Mouse (Mus musculus): ENCODE data around the gene Chst3. TPM values are rescaled to one million over a fixed set of nuclear protein-coding genes. Genes with fewer than 3 reads are reported as not detected.

Gene Chst3
- total and polyA plus RNA-seq, 2 experiments from 2014 or later: 0.89 to 5.5 TPM

DNA sequence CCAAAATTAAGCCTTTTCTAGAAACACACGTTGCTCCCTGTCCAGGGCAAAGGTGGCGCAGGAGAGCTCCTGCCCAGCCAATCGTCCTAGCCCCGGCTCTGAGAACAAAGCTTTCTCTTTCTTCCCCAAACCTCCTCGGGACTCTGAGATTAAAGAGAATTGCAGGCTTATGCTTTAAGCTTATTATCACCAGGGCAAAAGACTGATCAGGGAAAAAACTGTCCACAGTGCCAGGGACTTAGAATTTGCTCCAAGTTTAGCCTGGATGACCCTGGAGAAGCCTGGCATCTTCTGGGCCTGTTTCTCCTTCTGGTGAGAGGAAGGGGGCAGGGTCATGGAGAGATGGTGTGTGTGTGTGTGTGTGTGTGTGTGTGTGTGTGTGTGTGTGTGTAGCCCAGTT is 42.5 kb upstream of the Chst3 start:
- 23% methylated on average over 5 of the region's 5 CpGs for WGBS
- no peak for DNase-seq (ENCODE audit: low spot score)
- H3K4me2 ChIP-seq (ENCODE audit: low read depth, low read length, poor library complexity, severe bottlenecking): no peak overlapping the region
- no peak overlapping the region for H3K27ac ChIP-seq (ENCODE audit: low read depth, low read length)
- H3K9me3 ChIP-seq (ENCODE audit: low read length): no peaks in the 10 kb centered on the region
- no peak for ATAC-seq (ENCODE audit: low FRiP score)
- no peak overlapping the region for H3K9ac ChIP-seq (replicated peaks; ENCODE audit: low read length, poor library complexity, severe bottlenecking)
- no peak overlapping the region for H3K4me3 ChIP-seq (ENCODE audit: low read depth, low read length)
- H3K4me1 ChIP-seq (ENCODE audit: insufficient read depth, low read length): no peaks in the 10 kb centered on the region
- H3K36me3 ChIP-seq (ENCODE audit: insufficient read depth, low read length): no peaks in the 10 kb centered on the region
- H3K27me3 ChIP-seq (ENCODE audit: insufficient read depth, low read length): no peaks in the 10 kb centered on the region
- no peak; the same call in 1 of the 2 replicates for TF ChIP-seq CTCF (IDR thresholded peaks at IDR 0.05)

DNA sequence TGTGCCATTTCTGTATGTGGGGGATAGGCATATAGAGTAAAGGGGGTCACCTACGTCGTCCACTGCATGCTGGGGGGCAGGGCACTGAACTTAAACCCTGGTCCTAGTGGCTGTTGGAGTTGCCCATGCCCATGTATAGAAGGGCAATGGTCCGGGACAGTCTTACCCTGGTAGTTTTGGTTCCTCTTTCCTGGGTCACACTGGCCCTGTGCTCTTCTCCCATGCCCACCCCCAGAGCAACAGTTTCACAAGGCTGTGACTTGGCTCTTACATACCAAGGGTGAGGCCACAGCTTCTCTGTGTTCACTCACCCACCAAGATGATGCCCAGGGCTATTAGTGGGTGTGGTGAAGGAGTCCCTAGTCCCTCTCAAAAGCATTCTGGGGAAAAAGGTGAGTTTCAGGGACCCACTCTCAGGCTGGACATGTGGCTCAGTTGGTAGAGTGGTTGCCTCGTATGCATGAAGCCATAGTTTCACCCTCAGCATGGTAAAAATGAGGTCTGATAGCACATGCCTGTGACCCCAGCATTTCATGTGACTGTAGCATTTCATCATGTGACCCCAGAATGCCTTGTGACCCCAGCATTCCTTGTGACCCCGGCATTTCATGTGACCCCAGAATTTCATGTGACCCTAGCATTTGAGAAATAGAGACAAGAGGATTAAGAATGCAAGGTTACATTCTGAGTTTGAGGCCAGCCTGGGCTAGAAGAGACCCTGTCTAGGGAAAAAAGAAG is 41.7 kb upstream of the Chst3 start:
- no peak for TF ChIP-seq CTCF (IDR thresholded peaks at IDR 0.05)
- Histone ChIP-seq H3K36me3 (ENCODE audit: insufficient read depth, low read length) (no peaks in the 10 kb centered on the region), H3K9me3 (ENCODE audit: low read length) (no peaks in the 10 kb centered on the region), H3K4me1 (ENCODE audit: insufficient read depth, low read length) (no peaks in the 10 kb centered on the region), H3K9ac (replicated peaks; ENCODE audit: low read length, poor library complexity, severe bottlenecking) (no peak overlapping the region), H3K27ac (ENCODE audit: low read depth, low read length) (no peak overlapping the region), H3K27me3 (ENCODE audit: insufficient read depth, low read length) (no peaks in the 10 kb centered on the region), H3K4me2 (ENCODE audit: low read depth, low read length, poor library complexity, severe bottlenecking) (no peak overlapping the region), H3K4me3 (ENCODE audit: low read depth, low read length) (no peak overlapping the region)
- DNase-seq (ENCODE audit: low spot score): no peak
- WGBS: 85% methylated on average over 5 of the region's 5 CpGs
- no peak for ATAC-seq (ENCODE audit: low FRiP score)

DNA sequence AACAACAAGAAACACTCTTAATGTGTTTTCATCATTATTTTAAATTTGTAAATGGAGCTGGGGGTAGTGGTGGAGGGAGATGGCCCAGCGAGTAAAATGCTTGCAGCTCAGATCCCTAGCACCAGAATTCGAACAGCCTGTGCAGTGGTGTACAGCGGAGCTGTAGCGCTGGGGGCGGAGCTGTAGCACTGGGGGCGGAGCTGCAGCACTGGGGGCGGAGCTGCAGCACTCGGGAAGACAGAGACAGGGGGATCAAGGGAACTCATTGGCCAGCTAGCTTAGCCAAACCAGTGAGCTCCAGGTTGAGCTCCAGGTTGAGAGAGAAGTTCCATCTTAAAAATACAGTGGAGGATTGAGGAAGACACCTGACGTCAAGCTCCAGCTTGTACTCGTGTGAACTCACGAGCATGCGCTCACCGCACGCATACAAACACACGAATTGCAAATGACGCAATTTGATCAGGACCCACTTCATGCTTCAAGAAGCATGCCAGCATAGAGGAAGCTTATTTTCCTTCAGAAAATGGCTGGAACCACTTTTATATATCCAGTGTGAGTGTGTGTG is 38.3 kb upstream of the Chst3 start:
- Histone ChIP-seq H3K4me2 (ENCODE audit: low read depth, low read length, poor library complexity, severe bottlenecking) (no peak overlapping the region), H3K4me3 (ENCODE audit: low read depth, low read length) (no peak overlapping the region), H3K4me1 (ENCODE audit: insufficient read depth, low read length) (no peaks in the 10 kb centered on the region), H3K9ac (replicated peaks; ENCODE audit: low read length, poor library complexity, severe bottlenecking) (no peak overlapping the region), H3K36me3 (ENCODE audit: insufficient read depth, low read length) (no peaks in the 10 kb centered on the region), H3K9me3 (ENCODE audit: low read length) (no peaks in the 10 kb centered on the region), H3K27me3 (ENCODE audit: insufficient read depth, low read length) (no peaks in the 10 kb centered on the region), H3K27ac (ENCODE audit: low read depth, low read length) (no peak overlapping the region)
- no peak for TF ChIP-seq CTCF (IDR thresholded peaks at IDR 0.05)
- WGBS: 63% methylated on average over 16 of the region's 16 CpGs
- ATAC-seq (ENCODE audit: low FRiP score) (no peak), DNase-seq (ENCODE audit: low spot score) (no peak)

DNA sequence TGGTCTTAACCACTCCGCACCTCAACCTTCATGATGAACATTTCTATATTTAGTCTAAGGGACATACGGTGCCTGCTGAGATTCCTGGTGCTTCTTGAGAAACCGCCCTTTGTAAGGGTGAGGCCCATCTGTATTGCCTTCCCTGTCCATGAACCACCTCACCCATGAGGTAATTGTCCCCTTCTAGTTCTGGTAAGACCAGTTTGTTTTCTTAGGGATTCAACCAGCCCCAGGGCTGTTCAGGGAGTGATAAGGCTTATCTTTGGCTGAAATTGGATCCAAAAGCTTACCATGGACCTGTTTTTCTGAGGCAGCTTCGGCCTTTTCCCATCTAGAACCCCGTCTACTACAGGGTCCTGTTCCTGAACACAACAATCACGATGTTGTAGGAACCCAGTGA is 37.0 kb upstream of the Chst3 start:
- no peak for TF ChIP-seq CTCF (IDR thresholded peaks at IDR 0.05)
- no peak overlapping the region for H3K27ac ChIP-seq (ENCODE audit: low read depth, low read length)
- H3K36me3 ChIP-seq (ENCODE audit: insufficient read depth, low read length): no peaks in the 10 kb centered on the region
- H3K9ac ChIP-seq (replicated peaks; ENCODE audit: low read length, poor library complexity, severe bottlenecking): no peak overlapping the region
- no peaks in the 10 kb centered on the region for H3K27me3 ChIP-seq (ENCODE audit: insufficient read depth, low read length)
- no peak for DNase-seq (ENCODE audit: low spot score)
- 92% methylated on average over 6 of the region's 6 CpGs for WGBS
- no peak overlapping the region for H3K4me3 ChIP-seq (ENCODE audit: low read depth, low read length)
- ATAC-seq (ENCODE audit: low FRiP score): no peak
- H3K4me2 ChIP-seq (ENCODE audit: low read depth, low read length, poor library complexity, severe bottlenecking): no peak overlapping the region
- no peaks in the 10 kb centered on the region for H3K4me1 ChIP-seq (ENCODE audit: insufficient read depth, low read length)
- H3K9me3 ChIP-seq (ENCODE audit: low read length): no peaks in the 10 kb centered on the region

DNA sequence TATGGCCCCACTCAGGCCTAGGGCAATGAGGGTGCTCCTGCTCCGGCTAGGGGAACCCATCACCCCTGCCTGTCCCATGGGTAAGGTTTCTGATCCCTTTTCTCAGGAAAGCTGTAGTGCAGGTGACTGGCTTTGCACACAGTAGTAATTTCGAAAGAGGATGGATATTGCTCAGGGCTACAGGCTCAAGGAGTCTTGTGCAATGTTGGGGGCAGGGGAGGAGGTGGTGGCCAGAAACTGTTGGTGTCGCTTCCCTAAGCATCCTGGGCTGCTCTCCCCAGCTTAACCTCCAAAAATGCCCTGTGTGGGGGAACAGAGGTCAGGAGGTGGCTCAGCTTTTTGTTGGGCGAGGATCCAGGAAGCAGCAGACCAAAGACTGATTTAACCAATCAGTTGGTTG is 33.5 kb upstream of the Chst3 start:
- DNase-seq (ENCODE audit: low spot score) (no peak), ATAC-seq (ENCODE audit: low FRiP score) (no peak)
- Histone ChIP-seq H3K27me3 (ENCODE audit: insufficient read depth, low read length) (no peaks in the 10 kb centered on the region), H3K36me3 (ENCODE audit: insufficient read depth, low read length) (no peaks in the 10 kb centered on the region), H3K27ac (ENCODE audit: low read depth, low read length) (no peak overlapping the region), H3K4me2 (ENCODE audit: low read depth, low read length, poor library complexity, severe bottlenecking) (no peak overlapping the region), H3K9ac (replicated peaks; ENCODE audit: low read length, poor library complexity, severe bottlenecking) (no peak overlapping the region), H3K4me3 (ENCODE audit: low read depth, low read length) (no peak overlapping the region), H3K4me1 (ENCODE audit: insufficient read depth, low read length) (no peaks in the 10 kb centered on the region), H3K9me3 (ENCODE audit: low read length) (no peaks in the 10 kb centered on the region)
- no peak for TF ChIP-seq CTCF (IDR thresholded peaks at IDR 0.05)
- 72% methylated on average over 4 of the region's 4 CpGs for WGBS

DNA sequence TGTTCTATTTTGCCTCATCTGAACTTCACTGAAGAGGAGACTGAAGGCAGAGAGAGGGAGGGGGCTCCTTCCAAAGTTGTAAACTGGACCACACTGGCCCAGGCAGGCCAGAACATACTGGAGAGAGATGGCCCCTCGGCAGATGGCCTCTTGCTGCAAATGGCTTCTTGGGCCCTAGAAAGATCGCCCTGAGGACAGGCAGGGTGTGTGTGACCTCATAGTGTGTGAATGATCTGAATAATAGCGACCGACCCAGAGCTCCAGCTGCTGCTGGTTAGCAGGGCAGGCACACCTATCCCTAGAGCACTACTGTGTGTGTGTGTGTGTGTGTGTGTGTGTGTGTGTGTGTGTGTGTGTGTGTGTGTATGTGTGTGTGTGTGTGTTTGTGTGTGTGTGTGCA is 33.1 kb upstream of the Chst3 start:
- Histone ChIP-seq H3K9me3 (ENCODE audit: low read length) (no peaks in the 10 kb centered on the region), H3K27ac (ENCODE audit: low read depth, low read length) (no peak overlapping the region), H3K27me3 (ENCODE audit: insufficient read depth, low read length) (no peaks in the 10 kb centered on the region), H3K4me3 (ENCODE audit: low read depth, low read length) (no peak overlapping the region), H3K4me1 (ENCODE audit: insufficient read depth, low read length) (no peaks in the 10 kb centered on the region), H3K9ac (replicated peaks; ENCODE audit: low read length, poor library complexity, severe bottlenecking) (no peak overlapping the region), H3K4me2 (ENCODE audit: low read depth, low read length, poor library complexity, severe bottlenecking) (no peak overlapping the region), H3K36me3 (ENCODE audit: insufficient read depth, low read length) (no peaks in the 10 kb centered on the region)
- no peak for TF ChIP-seq CTCF (IDR thresholded peaks at IDR 0.05)
- 79% methylated on average over 4 of the region's 4 CpGs for whole genome bisulfite sequencing
- DNase-seq (ENCODE audit: low spot score) (no peak), ATAC-seq (ENCODE audit: low FRiP score) (no peak)

Measured in midbrain, postnatal 0 days (tissue).